Mouse (Mus musculus) embryonic facial prominence, embryonic 10.5 days (tissue): ENCODE data around the gene 1700019D03Rik. TPM values are rescaled to one million over a fixed set of nuclear protein-coding genes. Genes with fewer than 3 reads are reported as not detected.

ENCODE experiments used
- DNase-seq: peaks from one replicate; pipeline ENCODE4 v3.0.0-alpha.2; 2017; ENCODE audit warnings: low spot score
- H3K27ac ChIP-seq: fragments of 300-500 bp; sonication (generic); replicated peaks from 2 replicates; pipeline ENCODE4 v1.5.1; 2016; ENCODE audit warnings: mild to moderate bottlenecking
- H3K27me3 ChIP-seq: fragments of 300-500 bp; sonication (generic); replicated peaks from 2 replicates; pipeline ENCODE4 v1.6.1; 2016; ENCODE audit warnings: low read depth, mild to moderate bottlenecking; ENCODE audit not compliant: poor library complexity, severe bottlenecking
- H3K36me3 ChIP-seq: fragments of 300-500 bp; sonication (generic); replicated peaks from 2 replicates; pipeline ENCODE4 v1.6.1; 2016; ENCODE audit warnings: mild to moderate bottlenecking, moderate library complexity
- H3K4me1 ChIP-seq: fragments of 300-500 bp; sonication (generic); 2 replicates; pipeline ENCODE4 v1.6.1; 2016
- H3K4me3 ChIP-seq: fragments of 300-500 bp; sonication (generic); 2 replicates; pipeline ENCODE4 v1.5.1; 2016; ENCODE audit warnings: mild to moderate bottlenecking, moderate library complexity
- H3K9me3 ChIP-seq: fragments of 300-500 bp; sonication (generic); 2 replicates; pipeline ENCODE4 v1.6.1; 2016; ENCODE audit warnings: mild to moderate bottlenecking
- WGBS: fragments of 180-500 bp; shearing (Covaris S2); methylation state at CpG from one replicate; pipeline ENCODE4 v1.1.7; 2016; 5-methylcytosine and 5-hydroxymethylcytosine counted together
- polyA plus RNA-seq: library from polyadenylated mRNA; unstranded; fragments of >200 nt; fragmentation: Nextera tagmentation; extraction: Ambion mirVana; gene quantifications from 2 replicates; pipeline ENCODE4 v1.2.1, GENCODE M21; 2016

Gene 1700019D03Rik
- polyA plus RNA-seq, 1 experiment from 2014 or later: 4.6 TPM

GRCm38 (mm10) chr1:53015606-53016005 is 4.4 kb downstream of the 1700019D03Rik start:
- no peak overlapping the region for H3K4me3 ChIP-seq
- 80% methylated on average over 5 of the region's 5 CpGs for WGBS
- no peak for DNase-seq

GRCm38 (mm10) chr1:53014716-53015115 is 5.3 kb downstream of the 1700019D03Rik start:
- Histone ChIP-seq H3K27me3 (no peaks in the 10 kb centered on the region), H3K9me3 (no peaks in the 10 kb centered on the region), H3K4me3 (no peak overlapping the region), H3K4me1 (no peaks in the 10 kb centered on the region), H3K36me3 (no peaks in the 10 kb centered on the region), H3K27ac (no peak overlapping the region)
- DNase-seq: no peak
- 90% methylated on average over 6 of the region's 6 CpGs for WGBS

More at GRCm38 (mm10) chr1:53015606-53016005, 4.4 kb downstream of the 1700019D03Rik start:
- Histone ChIP-seq H3K4me1 (no peaks in the 10 kb centered on the region), H3K9me3 (no peaks in the 10 kb centered on the region), H3K27me3 (no peaks in the 10 kb centered on the region), H3K27ac (no peak overlapping the region), H3K36me3 (no peaks in the 10 kb centered on the region)

- no peak for DNase-seq
- H3K36me3 ChIP-seq: no peaks in the 10 kb centered on the region
- H3K27me3 ChIP-seq: no peaks in the 10 kb centered on the region
- no peak overlapping the region for H3K27ac ChIP-seq
- H3K4me3 ChIP-seq: no peak overlapping the region
- WGBS: 77% methylated on average over 5 of the region's 5 CpGs
- no peaks in the 10 kb centered on the region for H3K9me3 ChIP-seq
- H3K4me1 ChIP-seq: no peaks in the 10 kb centered on the region
Observed at GRCm38 (mm10) chr1:52986692-52987091, 33.3 kb downstream of the 1700019D03Rik start.

GRCm38 (mm10) chr1:52973198-52973597 is 46.8 kb downstream of the 1700019D03Rik start:
- no peak overlapping the region for H3K4me3 ChIP-seq
- DNase-seq: no peak
- WGBS: 83% methylated on average over 5 of the region's 5 CpGs

GRCm38 (mm10) chr1:52971881-52972503 is 48.0 kb downstream of the 1700019D03Rik start:
- Histone ChIP-seq H3K4me1 (0 out of 2 replicates have a peak, but pooled peaks cover 3% of the 10 kb centered on the region), H3K9me3 (no peaks in the 10 kb centered on the region), H3K4me3 (no peak overlapping the region), H3K27me3 (no peaks in the 10 kb centered on the region), H3K27ac (no peak overlapping the region), H3K36me3 (no peaks in the 10 kb centered on the region)
- DNase-seq: no peak
- WGBS: 92% methylated on average over 2 of the region's 2 CpGs

More at GRCm38 (mm10) chr1:52973198-52973597, 46.8 kb downstream of the 1700019D03Rik start:
- H3K27ac ChIP-seq: no peak overlapping the region
- no peaks in the 10 kb centered on the region for H3K36me3 ChIP-seq
- no peaks in the 10 kb centered on the region for H3K4me1 ChIP-seq
- H3K9me3 ChIP-seq: no peaks in the 10 kb centered on the region
- H3K27me3 ChIP-seq: no peaks in the 10 kb centered on the region

GRCm38 (mm10) chr1:52964581-52964980 is 55.4 kb downstream of the 1700019D03Rik start:
- H3K4me3 ChIP-seq: no peak overlapping the region
- H3K9me3 ChIP-seq: no peaks in the 10 kb centered on the region
- H3K27me3 ChIP-seq: no peaks in the 10 kb centered on the region
- H3K36me3 ChIP-seq: no peaks in the 10 kb centered on the region
- H3K4me1 ChIP-seq: 0 out of 2 replicates have a peak, but pooled peaks cover 3% of the 10 kb centered on the region
- H3K27ac ChIP-seq: no peak overlapping the region
- no peak for DNase-seq
- WGBS: 73% methylated on average over 8 of the region's 8 CpGs

GRCm38 (mm10) chr1:52963097-52963496 is 56.9 kb downstream of the 1700019D03Rik start:
- 0 out of 2 replicates have a peak, but pooled peaks cover 3% of the 10 kb centered on the region for H3K4me1 ChIP-seq
- no peak overlapping the region for H3K4me3 ChIP-seq
- no peaks in the 10 kb centered on the region for H3K9me3 ChIP-seq
- 79% methylated on average over 2 of the region's 2 CpGs for WGBS
- H3K36me3 ChIP-seq: no peaks in the 10 kb centered on the region
- DNase-seq: no peak
- no peak overlapping the region for H3K27ac ChIP-seq
- H3K27me3 ChIP-seq: no peaks in the 10 kb centered on the region

- DNase-seq: no peak
- Histone ChIP-seq H3K4me3 (no peak overlapping the region), H3K36me3 (no peaks in the 10 kb centered on the region), H3K4me1 (no peaks in the 10 kb centered on the region), H3K27me3 (no peaks in the 10 kb centered on the region), H3K27ac (no peak overlapping the region), H3K9me3 (no peaks in the 10 kb centered on the region)
- 85% methylated on average over 6 of the region's 6 CpGs for WGBS
Observed at GRCm38 (mm10) chr1:52960191-52960590, 59.8 kb downstream of the 1700019D03Rik start.

- Histone ChIP-seq H3K27ac (no peak overlapping the region), H3K4me1 (peaks cover 20% of the 10 kb centered on the region), H3K27me3 (peaks cover 22% of the 10 kb centered on the region), H3K36me3 (no peaks in the 10 kb centered on the region), H3K9me3 (no peaks in the 10 kb centered on the region), H3K4me3 (no peak overlapping the region)
- WGBS: 73% methylated on average over 4 of the region's 4 CpGs
- no peak for DNase-seq
Observed at GRCm38 (mm10) chr1:52956746-52957145, 63.2 kb downstream of the 1700019D03Rik start.

- Histone ChIP-seq H3K36me3 (no peaks in the 10 kb centered on the region), H3K4me3 (no peak overlapping the region), H3K9me3 (no peaks in the 10 kb centered on the region), H3K27ac (no peak overlapping the region), H3K27me3 (peaks cover 22% of the 10 kb centered on the region), H3K4me1 (peaks cover 25% of the 10 kb centered on the region)
- WGBS: 38% methylated on average over 6 of the region's 6 CpGs
- peak; percentile 48 for DNase-seq
Observed at GRCm38 (mm10) chr1:52955102-52955501, 64.9 kb downstream of the 1700019D03Rik start.

GRCm38 (mm10) chr1:52954456-52954855 is 65.5 kb downstream of the 1700019D03Rik start:
- DNase-seq: no peak
- H3K9me3 ChIP-seq: no peaks in the 10 kb centered on the region
- no peak overlapping the region for H3K27ac ChIP-seq
- peaks cover 25% of the 10 kb centered on the region for H3K4me1 ChIP-seq
- 82% methylated on average over 2 of the region's 2 CpGs for WGBS
- H3K27me3 ChIP-seq: peaks cover 22% of the 10 kb centered on the region
- no peaks in the 10 kb centered on the region for H3K36me3 ChIP-seq
- H3K4me3 ChIP-seq: no peak overlapping the region

GRCm38 (mm10) chr1:52953548-52953947 is 66.4 kb downstream of the 1700019D03Rik start:
- peaks cover 25% of the 10 kb centered on the region for H3K4me1 ChIP-seq
- no peaks in the 10 kb centered on the region for H3K9me3 ChIP-seq
- peaks cover 22% of the 10 kb centered on the region for H3K27me3 ChIP-seq
- H3K4me3 ChIP-seq: peak overlapping the region; percentile 77
- H3K36me3 ChIP-seq: no peaks in the 10 kb centered on the region
- 6% methylated on average over 4 of the region's 4 CpGs for WGBS
- H3K27ac ChIP-seq: no peak overlapping the region
- DNase-seq: peak; percentile 23
